Mouse (Mus musculus): ENCODE measurements around the gene Gm3526. TPM values are rescaled to one million over a fixed set of nuclear protein-coding genes. Genes with fewer than 3 reads are reported as not detected.
"Not testable (repeated sequence)": the region's sequence is repeated elsewhere in the genome, so short reads cannot be mapped to it uniquely, and the experiment has no call there.

Gene Gm3526
- total RNA-seq (2014; fragmentation: Nextera tagmentation) (not detected in 2 replicates), total RNA-seq (2017) (0.12 and 0.16 TPM in 2 replicates), polyA plus RNA-seq (2012) (not detected in 2 replicates)

DNA sequence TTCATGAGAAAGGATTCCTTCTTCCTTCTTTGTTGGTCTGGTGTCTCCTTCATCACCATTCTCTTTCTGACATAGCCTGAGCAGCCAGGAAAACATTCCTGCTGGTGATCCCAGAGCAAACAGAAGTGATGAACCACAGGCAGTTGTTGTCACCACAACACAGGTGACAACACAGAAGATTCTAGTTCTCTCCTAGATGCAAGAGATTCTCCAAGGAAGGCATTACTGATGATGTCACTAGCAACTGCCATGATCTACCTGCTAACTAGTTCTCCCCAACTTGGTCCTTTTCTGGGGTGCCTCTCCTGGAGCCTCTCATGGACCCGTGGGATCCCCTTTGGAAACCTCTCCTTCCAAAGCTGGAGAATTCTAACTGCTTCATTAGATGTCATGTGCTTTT, at the start of gene Gm3526:
Gene Gm3526, minus strand, starts transcription at position 101 of the 400 bp plus-strand sequence.
- not testable (repeated sequence) for H3K27me3 ChIP-seq (ENCODE audit: insufficient read depth, low read length); DNase-seq (ENCODE audit: low spot score); H3K36me3 ChIP-seq (replicated peaks); H3K4me1 ChIP-seq (ENCODE audit: insufficient read depth, low read depth, low read length); H3K9me3 ChIP-seq (replicated peaks); H3K4me3 ChIP-seq (ENCODE audit: low read depth, low read length); ATAC-seq (ENCODE audit: extremely low read depth, insufficient number of reproducible peaks, low FRiP score, poor library complexity, severe bottlenecking)

Other genes starting within 250 kb of the Gm3526 start
- not detected in 2 replicates for gene Gm3298, start 244.7 kb downstream of the Gm3526 start, total RNA-seq (2014; fragmentation: Nextera tagmentation)
- gene Gm3298, start 244.7 kb downstream of the Gm3526 start, total RNA-seq (2017), result not detected in 2 replicates
- not detected in 2 replicates for gene Gm3298, start 244.7 kb downstream of the Gm3526 start, polyA plus RNA-seq (2012)
- not detected in 2 replicates for gene 4930555G01Rik, start 210.0 kb downstream of the Gm3526 start, total RNA-seq (2014; fragmentation: Nextera tagmentation)
- 0.33 TPM in 1 of 2 replicates, not detected in the other for gene 4930555G01Rik, start 210.0 kb downstream of the Gm3526 start, total RNA-seq (2017)
- not detected in 2 replicates for gene 4930555G01Rik, start 210.0 kb downstream of the Gm3526 start, polyA plus RNA-seq (2012)
- not detected in 2 replicates for gene Gm8281, start 189.5 kb downstream of the Gm3526 start, total RNA-seq (2014; fragmentation: Nextera tagmentation)
- gene Gm8281, start 189.5 kb downstream of the Gm3526 start, total RNA-seq (2017), result not detected in 2 replicates
- gene Gm8281, start 189.5 kb downstream of the Gm3526 start, polyA plus RNA-seq (2012), result not detected in 2 replicates
- not detected in 2 replicates for gene Gm8279, start 129.1 kb downstream of the Gm3526 start, total RNA-seq (2014; fragmentation: Nextera tagmentation)
- gene Gm8279, start 129.1 kb downstream of the Gm3526 start, total RNA-seq (2017), result 0.17 TPM in 1 of 2 replicates, not detected in the other
- gene Gm8279, start 129.1 kb downstream of the Gm3526 start, polyA plus RNA-seq (2012), result not detected in 2 replicates
- not detected in 2 replicates for gene Gm3317, start 96.0 kb downstream of the Gm3526 start, total RNA-seq (2014; fragmentation: Nextera tagmentation)
- not detected in 2 replicates for gene Gm3317, start 96.0 kb downstream of the Gm3526 start, total RNA-seq (2017)
- not detected in 2 replicates for gene Gm3317, start 96.0 kb downstream of the Gm3526 start, polyA plus RNA-seq (2012)
- not detected in 2 replicates for gene Gm8271, start 74.8 kb downstream of the Gm3526 start, total RNA-seq (2014; fragmentation: Nextera tagmentation)
- 0.11 TPM in 1 of 2 replicates, not detected in the other for gene Gm8271, start 74.8 kb downstream of the Gm3526 start, total RNA-seq (2017)
- gene Gm8271, start 74.8 kb downstream of the Gm3526 start, polyA plus RNA-seq (2012), result not detected in 2 replicates
- gene Gm3542, start 74.3 kb upstream of the Gm3526 start, total RNA-seq (2014; fragmentation: Nextera tagmentation), result not detected in 2 replicates
- gene Gm3542, start 74.3 kb upstream of the Gm3526 start, total RNA-seq (2017), result 0.17 TPM in 1 of 2 replicates, not detected in the other
- not detected in 2 replicates for gene Gm3542, start 74.3 kb upstream of the Gm3526 start, polyA plus RNA-seq (2012)
- gene Gm3500, start 128.5 kb upstream of the Gm3526 start, total RNA-seq (2014; fragmentation: Nextera tagmentation), result not detected in 2 replicates
- gene Gm3500, start 128.5 kb upstream of the Gm3526 start, total RNA-seq (2017), result not detected in 2 replicates
- not detected in 2 replicates for gene Gm3500, start 128.5 kb upstream of the Gm3526 start, polyA plus RNA-seq (2012)
- gene Gm3194, start 194.9 kb upstream of the Gm3526 start, total RNA-seq (2014; fragmentation: Nextera tagmentation), result not detected in 2 replicates
- gene Gm3194, start 194.9 kb upstream of the Gm3526 start, total RNA-seq (2017), result 0.12 TPM in 1 of 2 replicates, not detected in the other
- gene Gm3194, start 194.9 kb upstream of the Gm3526 start, polyA plus RNA-seq (2012), result not detected in 2 replicates
- not detected in 2 replicates for gene Gm8246, start 217.2 kb upstream of the Gm3526 start, total RNA-seq (2014; fragmentation: Nextera tagmentation)
- not detected in 2 replicates for gene Gm8246, start 217.2 kb upstream of the Gm3526 start, total RNA-seq (2017)
- gene Gm8246, start 217.2 kb upstream of the Gm3526 start, polyA plus RNA-seq (2012), result not detected in 2 replicates
- not detected in 2 replicates for gene Gm3187, start 223.6 kb upstream of the Gm3526 start, total RNA-seq (2014; fragmentation: Nextera tagmentation)
- not detected in 2 replicates for gene Gm3187, start 223.6 kb upstream of the Gm3526 start, total RNA-seq (2017)
- gene Gm3187, start 223.6 kb upstream of the Gm3526 start, polyA plus RNA-seq (2012), result not detected in 2 replicates
- gene Gm3488, start 241.1 kb upstream of the Gm3526 start, total RNA-seq (2014; fragmentation: Nextera tagmentation), result not detected in 2 replicates
- gene Gm3488, start 241.1 kb upstream of the Gm3526 start, total RNA-seq (2017), result not detected in 2 replicates
- gene Gm3488, start 241.1 kb upstream of the Gm3526 start, polyA plus RNA-seq (2012), result not detected in 2 replicates